Mouse (Mus musculus): ENCODE results near the gene Angptl8.
"Not testable (repeated sequence)": the region's sequence is repeated elsewhere in the genome, so short reads cannot be mapped to it uniquely, and the experiment has no call there.

The Angptl8 gene

DNA sequence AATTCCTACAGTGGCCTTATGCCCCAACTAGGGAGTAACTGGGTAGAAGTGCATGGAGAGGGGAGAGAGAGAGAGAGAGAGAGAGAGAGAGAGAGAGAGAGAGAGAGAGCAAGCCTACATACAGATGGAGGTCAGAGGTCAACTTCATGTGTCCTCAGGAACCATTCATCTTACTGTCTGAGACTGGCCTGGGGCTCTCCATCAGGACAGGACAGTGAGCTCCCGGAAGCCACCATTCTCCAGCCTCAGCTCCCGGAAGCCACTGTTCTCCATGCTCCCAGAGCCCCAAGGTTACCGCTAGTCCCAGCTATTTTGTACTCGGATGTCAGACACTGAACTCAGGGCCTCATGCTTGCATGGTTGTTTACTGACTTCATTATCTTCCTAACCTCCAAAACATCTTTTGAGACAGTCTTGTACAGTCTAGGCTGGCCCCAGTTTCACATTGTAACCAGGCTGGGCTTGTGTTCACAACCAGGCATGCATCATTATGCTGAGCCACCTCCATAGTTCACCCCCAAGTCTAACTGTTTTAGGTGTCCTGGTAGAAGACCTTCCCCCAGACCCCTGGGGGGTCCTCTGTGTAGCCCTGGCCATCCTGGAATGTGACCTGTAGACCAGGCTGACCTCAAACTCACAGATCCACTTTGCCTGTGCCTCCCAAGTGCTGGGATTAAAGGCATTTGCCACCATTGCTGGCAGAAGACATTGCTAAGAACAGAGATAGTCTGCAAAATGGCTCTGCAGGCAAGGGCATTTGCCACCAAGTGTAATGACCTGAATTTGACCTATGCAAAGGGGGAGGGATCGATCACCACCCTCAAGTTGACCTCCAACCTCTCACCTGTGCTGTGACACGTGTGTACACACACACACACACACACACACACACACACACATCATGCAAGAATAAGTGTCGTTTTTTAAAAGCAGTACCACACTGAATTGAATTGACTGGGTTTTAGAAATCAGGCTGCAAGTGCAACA is 14.7 kb downstream of the Angptl8 start:
- peak; percentile 52 for DNase-seq (ENCODE audit: low read depth, low spot score)

DNA sequence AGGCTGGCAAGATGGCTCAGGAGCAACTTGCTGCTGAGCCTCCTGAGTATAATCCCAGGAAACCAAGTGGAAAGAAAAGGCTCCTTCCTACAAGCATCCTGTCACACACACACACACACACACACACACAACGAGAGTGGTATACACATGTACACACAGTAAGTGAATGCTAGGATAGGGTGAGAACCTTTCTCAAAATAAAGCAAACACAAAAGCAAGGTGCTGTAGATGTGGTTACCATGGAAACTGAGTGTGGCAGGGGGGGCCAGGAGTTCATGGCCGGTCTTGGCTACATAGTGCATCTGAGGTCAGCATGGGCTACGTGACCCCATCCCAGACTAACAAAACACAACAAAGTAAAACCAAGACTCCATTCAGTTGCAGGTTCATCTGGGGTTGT is 15.8 kb downstream of the Angptl8 start:
- DNase-seq (ENCODE audit: low read depth, low spot score): no peak

DNA sequence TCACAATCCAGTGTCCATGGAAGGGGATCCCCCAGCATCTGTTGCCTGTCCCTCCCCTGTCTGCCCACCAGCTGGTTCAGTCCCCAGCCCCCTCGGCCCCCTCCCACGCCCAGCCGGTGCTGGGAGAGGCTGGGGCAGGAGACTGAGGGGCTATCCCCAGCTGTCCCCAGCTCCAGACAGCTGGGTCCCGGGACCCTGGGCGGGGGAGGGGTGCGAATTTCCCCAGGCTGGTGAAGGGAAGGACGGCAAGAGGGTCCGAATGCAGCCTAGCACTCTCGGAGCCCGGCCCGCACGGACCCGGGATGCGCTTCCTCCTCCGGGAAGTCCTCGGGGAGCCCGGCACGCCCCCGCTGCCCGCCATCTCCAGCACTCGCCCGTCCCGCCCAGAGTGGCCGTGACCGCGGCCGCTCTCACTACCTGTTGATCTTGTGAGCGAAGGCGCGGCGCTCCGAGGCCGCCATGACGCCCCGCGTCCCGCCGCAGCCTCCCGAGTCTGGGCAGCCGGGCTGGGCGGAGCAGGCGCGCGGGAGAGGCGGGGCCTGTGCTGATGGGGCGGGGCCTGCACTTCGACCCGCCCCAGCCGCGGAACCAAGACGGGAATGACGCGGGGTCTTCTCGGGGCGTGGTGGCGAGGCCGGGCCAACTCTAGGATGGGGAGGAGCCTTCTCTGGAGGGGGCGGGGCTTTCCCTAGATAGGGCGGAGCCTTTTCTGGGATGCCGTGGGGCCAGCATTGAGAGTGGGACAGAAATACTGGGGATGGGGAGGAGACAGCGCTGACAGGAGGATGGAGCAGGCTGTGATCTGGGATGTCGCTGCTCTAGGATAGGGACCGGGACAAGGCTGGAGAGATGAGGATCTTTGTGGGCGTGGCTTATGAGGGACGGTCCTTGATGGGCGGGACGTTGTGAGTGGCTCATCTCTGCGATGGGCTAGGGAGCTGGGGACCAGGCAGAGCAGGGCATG is 17.1 kb downstream of the Angptl8 start, which contains the start of gene Dock6:
TSS of gene Dock6 (minus strand) at position 508 of the 964 bp plus-strand sequence.
- peak; percentile 90 for DNase-seq (ENCODE audit: low read depth, low spot score)

DNA sequence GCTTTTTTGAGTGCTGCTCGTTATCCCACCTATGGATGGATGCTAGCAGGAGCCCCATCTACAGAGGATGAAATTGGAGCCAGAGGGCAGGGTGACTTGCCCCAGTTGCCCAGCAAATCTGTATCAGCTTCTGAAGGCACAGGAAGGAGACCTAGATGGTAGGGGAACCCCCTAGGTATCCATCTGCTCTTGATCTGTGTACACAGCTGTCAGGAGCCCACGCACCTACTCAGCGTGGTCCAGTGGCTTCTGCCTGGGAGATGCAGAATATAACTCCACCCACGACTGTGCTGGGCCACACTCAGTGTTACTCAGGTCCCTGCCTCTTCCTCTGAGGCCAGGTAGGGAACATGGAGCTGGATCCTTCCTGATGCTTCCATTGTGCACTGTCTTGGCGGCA is 18.7 kb downstream of the Angptl8 start:
- no peak for DNase-seq (ENCODE audit: low read depth, low spot score)

DNA sequence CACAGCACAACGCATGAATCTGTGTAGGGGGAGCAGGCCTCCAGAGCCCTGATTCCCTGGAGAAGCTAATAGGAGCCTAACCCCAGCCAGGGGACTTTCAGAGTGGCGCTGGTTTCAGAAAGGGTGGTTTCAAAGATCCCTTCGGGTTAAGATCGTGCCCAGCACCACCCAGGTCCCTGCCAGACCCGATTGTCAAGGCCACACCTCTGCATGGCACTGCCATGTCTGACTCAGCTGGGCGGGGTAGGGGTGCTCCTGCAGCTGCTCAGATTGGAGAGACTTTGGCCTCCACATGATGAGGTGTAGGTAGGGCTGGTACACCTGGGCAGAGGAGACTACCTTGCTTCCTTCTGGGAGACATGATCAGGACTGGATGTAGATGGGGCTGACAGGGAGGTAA is 19.6 kb downstream of the Angptl8 start:
- no peak for DNase-seq (ENCODE audit: low read depth, low spot score)

DNA sequence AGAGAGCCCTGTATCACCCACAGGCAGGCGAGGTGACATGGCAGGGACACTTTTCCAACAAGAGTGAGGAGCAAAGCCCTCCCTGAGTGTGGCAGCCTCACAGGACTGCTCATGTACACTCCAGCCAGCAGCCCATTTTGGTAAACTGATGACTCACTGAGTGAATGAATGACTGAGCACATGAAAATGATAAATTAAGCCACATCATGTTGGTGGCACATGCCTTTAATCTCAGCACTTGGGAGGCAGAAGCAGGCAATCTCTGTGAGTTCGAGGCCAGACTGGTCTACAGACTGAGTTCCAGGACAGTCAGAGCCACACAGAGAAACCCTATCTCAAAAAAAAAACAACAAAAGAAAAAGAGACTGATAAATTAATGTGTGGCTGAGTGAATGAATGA is 22.2 kb downstream of the Angptl8 start:
- DNase-seq (ENCODE audit: low read depth, low spot score): no peak

DNA sequence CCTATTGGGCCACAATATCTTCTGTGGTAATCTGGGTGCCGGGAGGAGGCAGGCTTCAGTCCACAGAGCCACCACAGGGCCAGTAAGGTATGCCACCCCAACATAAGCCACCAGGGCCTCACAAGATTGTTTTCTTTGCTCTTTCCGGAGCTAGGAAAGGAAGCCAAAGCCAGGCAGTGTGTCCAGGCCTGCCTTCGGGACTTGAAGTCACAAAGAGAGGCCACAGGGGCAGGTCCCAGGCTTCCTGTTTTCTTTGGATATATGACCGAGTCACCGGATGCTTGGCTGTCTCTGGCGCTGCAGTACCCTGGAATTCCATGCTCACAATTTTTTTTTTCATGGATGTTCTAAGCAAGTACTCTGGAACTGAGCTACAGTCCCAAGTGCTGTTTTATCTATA is 22.8 kb downstream of the Angptl8 start:
- peak; percentile 39 for DNase-seq (ENCODE audit: low read depth, low spot score)

DNA sequence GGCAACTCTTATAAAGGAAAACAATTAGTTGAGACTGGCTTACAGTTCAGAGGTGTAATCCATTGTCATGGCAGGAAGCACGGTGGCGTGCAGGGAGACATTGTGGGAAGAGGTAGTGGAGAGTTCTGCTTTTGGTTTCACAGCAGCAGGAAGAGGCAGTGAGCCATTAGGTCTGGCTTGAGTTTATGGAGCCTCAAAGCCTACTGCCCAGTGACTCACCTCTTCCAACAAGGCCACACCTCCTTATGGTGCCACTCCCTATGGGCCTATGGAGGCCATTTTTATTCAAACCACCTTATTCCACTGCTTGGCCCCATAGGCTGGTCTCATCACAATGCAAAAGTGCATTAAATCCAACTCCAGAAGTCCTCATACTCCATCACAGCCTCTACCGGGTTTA is 24.3 kb downstream of the Angptl8 start:
- no peak for DNase-seq (ENCODE audit: low read depth, low spot score)

DNA sequence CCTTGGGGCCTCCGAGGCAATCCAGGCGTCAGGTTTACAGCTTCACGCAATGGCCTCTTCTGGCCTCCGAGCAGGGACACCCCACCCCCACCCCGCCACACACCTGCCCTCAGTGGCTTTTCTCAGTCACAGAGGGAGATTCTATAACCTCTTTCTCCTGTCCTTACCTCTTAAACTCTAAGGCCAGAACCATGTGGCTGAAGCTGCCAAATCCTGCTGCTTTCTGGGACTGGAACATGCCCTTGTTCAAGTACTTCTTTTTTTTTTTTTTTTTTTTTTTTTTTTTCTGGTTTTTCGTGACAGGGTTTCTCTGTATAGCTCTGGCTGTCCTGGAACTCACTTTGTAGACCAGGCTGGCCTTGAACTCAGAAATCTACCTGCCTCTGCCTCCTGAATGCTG is 25.0 kb downstream of the Angptl8 start:
- DNase-seq (ENCODE audit: low read depth, low spot score): not testable (repeated sequence)

DNA sequence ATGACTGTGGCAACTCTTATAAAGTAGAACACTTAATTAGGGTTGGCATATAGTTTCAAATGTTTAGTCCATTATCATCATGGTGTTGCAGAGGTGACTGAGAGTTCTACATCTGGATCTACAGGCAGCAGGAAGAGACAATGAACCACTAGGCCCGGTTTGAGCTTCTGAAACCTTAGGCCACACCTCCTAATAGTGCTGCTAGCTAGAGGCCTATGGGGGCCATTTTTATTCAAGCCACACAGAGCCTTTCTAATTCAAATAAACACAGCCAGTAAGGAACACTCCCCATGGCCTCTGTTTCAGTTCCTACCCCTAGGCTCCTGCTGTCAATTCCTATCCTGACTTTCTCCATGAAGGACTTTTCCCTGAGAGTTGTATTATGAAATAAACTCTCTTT is 26.9 kb downstream of the Angptl8 start:
- DNase-seq (ENCODE audit: low read depth, low spot score): no peak

DNA sequence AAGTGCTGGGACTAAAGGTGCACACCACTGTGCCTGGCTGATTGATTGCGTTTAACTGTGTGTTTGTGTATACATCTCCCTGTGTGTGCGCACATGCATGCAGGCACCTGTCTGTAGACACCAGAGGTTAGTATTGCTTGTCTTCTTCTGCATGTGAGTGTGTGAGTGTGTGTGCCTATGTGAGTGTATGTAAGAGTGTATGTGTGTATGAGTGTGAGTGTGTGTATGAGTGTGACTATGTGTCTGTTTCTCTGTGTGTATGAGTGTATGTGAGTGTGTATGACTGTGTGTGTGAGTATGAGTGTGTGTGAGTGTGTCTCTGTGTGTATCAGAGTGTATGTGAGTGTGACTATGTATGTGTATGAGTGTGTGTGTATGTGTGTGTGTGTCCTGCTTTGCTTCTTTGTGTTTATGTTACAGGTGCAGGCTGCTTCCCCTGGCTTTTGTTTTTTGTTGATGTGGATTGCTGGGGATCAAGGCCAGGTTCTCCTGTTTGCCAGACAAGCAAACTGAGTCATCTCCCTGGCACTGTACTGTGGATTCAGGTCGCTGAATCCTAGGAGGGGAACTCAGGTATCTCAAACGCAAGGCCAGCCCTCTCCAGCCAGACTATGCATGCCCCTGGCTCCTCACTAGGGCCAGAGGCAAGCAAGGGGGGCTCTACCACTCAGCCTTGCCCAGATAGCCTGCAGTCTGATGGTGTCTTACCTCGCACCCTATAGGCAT is 30.5 kb downstream of the Angptl8 start:
- DNase-seq (ENCODE audit: low read depth, low spot score): no peak

DNA sequence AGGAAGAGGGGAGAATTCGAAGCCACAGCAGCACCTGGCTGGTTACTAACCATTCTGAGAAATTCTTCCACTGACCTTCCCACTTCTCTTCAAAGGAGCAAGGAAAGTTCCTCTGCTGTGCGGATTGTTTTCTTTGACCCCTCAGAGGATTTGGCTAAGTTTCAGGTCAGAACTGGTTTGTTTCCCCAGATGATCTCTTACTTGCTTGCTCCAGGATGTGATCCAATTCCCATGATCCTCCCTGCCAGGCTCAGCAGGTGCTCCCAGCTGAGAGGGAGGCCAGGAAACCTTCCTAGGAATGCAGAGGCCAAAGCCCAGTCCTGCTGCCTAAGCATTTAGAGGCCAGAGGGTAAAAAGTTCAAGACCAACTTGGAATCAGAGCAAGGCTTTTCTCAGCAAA is 31.3 kb downstream of the Angptl8 start:
- no peak for DNase-seq (ENCODE audit: low read depth, low spot score)

DNA sequence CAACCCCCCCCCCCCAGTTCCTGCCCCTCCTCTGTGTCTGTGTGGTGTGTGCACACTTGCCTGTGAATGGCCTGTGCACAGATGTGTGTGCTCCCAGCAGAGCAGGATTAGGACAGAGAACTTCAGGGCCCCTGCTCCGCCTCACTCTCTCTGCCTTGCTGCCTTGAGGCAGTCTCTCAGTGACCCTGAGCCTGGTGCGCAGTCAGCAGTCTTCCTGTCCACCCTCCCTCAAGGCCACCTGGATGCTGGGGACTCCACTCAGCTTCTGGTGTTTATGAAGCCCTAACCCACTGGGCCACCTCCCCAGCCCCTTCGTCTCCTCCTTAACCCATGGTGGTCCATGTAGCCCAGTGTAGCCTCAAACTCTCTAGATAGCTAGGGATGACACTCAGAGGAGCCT is 32.4 kb downstream of the Angptl8 start:
- no peak for DNase-seq (ENCODE audit: low read depth, low spot score)

DNA sequence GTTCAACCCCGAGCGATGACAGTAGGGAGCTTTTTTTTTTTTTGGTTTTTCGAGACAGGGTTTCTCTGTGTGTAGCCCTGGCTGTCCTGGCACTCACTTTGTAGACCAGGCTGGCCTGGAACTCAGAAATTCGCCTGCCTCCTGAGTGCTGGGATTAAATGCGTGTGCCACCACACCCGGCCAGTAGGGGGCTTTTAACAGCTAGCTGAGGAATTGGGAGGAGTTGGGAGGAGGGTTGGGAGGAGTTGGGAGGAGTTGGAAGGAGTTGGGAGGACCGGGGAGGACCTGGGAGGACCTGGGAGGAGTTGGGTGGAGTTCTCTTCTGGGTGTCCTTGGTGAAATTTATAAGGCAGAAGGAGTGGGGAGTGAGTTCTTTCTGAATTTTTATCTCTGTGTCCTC is 34.0 kb downstream of the Angptl8 start:
- not testable (repeated sequence) for DNase-seq (ENCODE audit: low read depth, low spot score)

DNA sequence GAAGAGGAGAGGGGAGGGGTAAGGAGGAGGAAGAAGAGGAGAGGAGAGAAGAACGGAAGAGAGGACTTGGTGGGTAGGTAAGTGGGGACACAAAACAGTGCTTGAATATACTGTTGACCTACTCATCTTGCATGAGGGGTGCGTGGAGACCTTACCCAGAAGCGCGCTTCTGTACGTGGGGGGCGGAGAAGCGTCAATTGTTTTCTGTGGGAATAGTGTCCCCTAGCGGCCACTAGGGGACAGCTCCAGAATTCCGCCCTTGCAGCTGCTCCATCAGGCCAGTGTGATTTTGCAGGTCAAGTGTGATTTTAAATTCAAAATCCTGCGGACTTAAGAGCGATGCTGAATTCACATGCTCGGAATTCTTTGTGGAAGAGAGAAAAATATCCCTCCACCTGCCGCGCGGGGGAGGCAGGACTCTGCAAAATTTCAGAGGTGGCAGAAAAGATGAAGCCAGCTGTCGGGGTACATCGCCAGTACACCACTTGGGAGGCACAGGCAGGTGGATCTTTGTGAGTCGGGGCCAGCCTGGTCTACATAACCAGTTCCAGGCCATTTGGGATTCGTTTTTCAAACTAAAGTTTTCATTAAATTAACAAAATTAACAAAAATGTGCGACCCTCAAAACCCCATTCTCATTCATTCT is 35.7 kb downstream of the Angptl8 start:
- peak; percentile 70 for DNase-seq (ENCODE audit: low read depth, low spot score)

DNA sequence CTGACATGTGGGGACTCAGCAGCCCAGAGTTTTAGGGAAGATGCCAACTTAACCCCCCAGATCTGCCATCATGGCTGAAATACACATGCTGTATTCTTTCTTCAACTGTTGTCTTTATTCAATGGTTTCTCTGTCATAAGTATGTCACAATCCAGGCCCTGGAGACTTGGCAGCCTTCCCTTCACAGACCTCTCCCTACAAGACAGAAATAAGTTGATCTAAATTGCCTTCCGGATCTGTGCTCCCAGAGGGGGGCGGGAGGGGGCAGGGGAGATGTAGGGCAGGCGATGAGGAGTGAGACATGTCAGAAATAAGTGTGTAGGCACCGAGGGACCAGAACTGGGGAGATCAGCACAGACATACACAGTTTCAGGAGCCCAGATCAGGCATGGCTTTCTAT is 36.9 kb downstream of the Angptl8 start:
- DNase-seq (ENCODE audit: low read depth, low spot score): no peak

DNA sequence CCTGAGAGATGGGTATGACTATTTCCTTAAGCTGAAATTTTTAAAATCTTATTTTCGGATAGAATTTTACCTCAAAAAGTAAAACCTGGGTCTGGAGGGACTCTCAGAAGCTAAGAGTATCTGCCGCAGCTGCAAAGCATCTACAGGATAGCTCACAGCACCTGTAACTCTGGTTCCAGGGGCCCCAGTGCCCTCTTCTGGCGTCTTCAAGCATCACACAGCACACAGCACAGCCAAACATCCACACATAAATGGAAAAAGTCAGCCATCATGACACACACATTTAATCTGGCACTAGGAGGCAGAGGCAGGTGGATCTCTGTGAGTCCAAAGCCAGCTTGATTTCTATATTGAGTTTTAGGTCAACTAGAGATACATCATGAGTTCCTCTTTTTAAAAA is 41.3 kb downstream of the Angptl8 start:
- DNase-seq (ENCODE audit: low read depth, low spot score): no peak
